Mouse (Mus musculus): ENCODE data around the gene Sh3glb1. TPM values are rescaled to one million over a fixed set of nuclear protein-coding genes. Genes with fewer than 3 reads are reported as not detected.
A peak's percentile ranks its signal among the peaks of the same experiment; 100 is the strongest.
"Not testable (repeated sequence)": the region's sequence is repeated elsewhere in the genome, so short reads cannot be mapped to it uniquely, and the experiment has no call there.

The Sh3glb1 gene
- polyA plus RNA-seq (2012; fragmentation: generic; extraction: Trizol): 106 TPM
- long read RNA-seq, experiment 1, transcript Sh3glb1-204 (10 exons, 2,584 nt): minor isoform, 78 of 587 reads
- long read RNA-seq, experiment 1, transcript Sh3glb1-201 (9 exons, 3,961 nt): major isoform, 433 of 587 reads
- long read RNA-seq, experiment 1, partial matches to known transcripts: 27 of 587 reads
- long read RNA-seq, experiment 1, other reads (novel, unspliced or antisense): 49 of 587 reads
- long read RNA-seq, experiment 2, transcript Sh3glb1-204 (10 exons, 2,584 nt): minor isoform, 48 of 897 reads
- long read RNA-seq, experiment 2, transcript Sh3glb1-201 (9 exons, 3,961 nt): major isoform, 813 of 897 reads
- long read RNA-seq, experiment 2, partial matches to known transcripts: 11 of 897 reads
- long read RNA-seq, experiment 2, other reads (novel, unspliced or antisense): 25 of 897 reads

- Histone ChIP-seq H3K36me3 (ENCODE audit: control insufficient read depth, insufficient read depth) (peaks cover 19% of the 10 kb centered on the region), H3K4me3 (ENCODE audit: insufficient read depth, poor library complexity, severe bottlenecking) (peak within 1 kb of the TSS; percentile 95), H3K27me3 (ENCODE audit: control insufficient read depth, insufficient read depth, insufficient read length) (no peaks in the 10 kb centered on the region), H3K79me2 (ENCODE audit: control insufficient read depth, insufficient read depth) (peaks cover 48% of the 10 kb centered on the region), H3ac (ENCODE audit: control insufficient read depth, insufficient read length, low read depth) (peak within 1 kb of the TSS; percentile 78), H3K79me3 (ENCODE audit: low read depth) (peaks cover 43% of the 10 kb centered on the region)
- peak; percentile 44 for TF ChIP-seq MYOD1 (IDR thresholded peaks at IDR 0.05; ENCODE audit: control insufficient read depth, insufficient read length, low read depth)
- TF ChIP-seq CTCF (IDR thresholded peaks at IDR 0.05; ENCODE audit: control insufficient read depth, insufficient read depth, insufficient read length): peak; percentile 96
- no peak for TF ChIP-seq FOSL1 (IDR thresholded peaks at IDR 0.05; ENCODE audit: insufficient read depth, low read length, poor library complexity, severe bottlenecking)
Observed at GRCm38 (mm10) chr3:144719901-144720747, at the start of gene Sh3glb1. Gene Sh3glb1 (minus strand): TSS chr3:144720335.

- no peak overlapping the region for H3K4me3 ChIP-seq (ENCODE audit: insufficient read depth, poor library complexity, severe bottlenecking)
- H3K79me3 ChIP-seq (ENCODE audit: low read depth): no peaks in the 10 kb centered on the region
- no peaks in the 10 kb centered on the region for H3K79me2 ChIP-seq (ENCODE audit: control insufficient read depth, insufficient read depth)
- H3K27me3 ChIP-seq (ENCODE audit: control insufficient read depth, insufficient read depth, insufficient read length): no peaks in the 10 kb centered on the region
- H3K36me3 ChIP-seq (ENCODE audit: control insufficient read depth, insufficient read depth): no peaks in the 10 kb centered on the region
- H3ac ChIP-seq (ENCODE audit: control insufficient read depth, insufficient read length, low read depth): no peak overlapping the region
- TF ChIP-seq CEBPB (IDR thresholded peaks at IDR 0.05; ENCODE audit: low read depth) (no peak), FOSL1 (IDR thresholded peaks at IDR 0.05; ENCODE audit: insufficient read depth, low read length, poor library complexity, severe bottlenecking) (no peak), USF1 (IDR thresholded peaks at IDR 0.05; ENCODE audit: low read depth) (no peak), CTCF (IDR thresholded peaks at IDR 0.05; ENCODE audit: control insufficient read depth, insufficient read depth, insufficient read length) (no peak), MYOG (IDR thresholded peaks at IDR 0.05; ENCODE audit: control insufficient read depth, extremely low read depth, insufficient read length) (no peak), MAX (IDR thresholded peaks at IDR 0.05) (no peak), MYOD1 (IDR thresholded peaks at IDR 0.05; ENCODE audit: control insufficient read depth, insufficient read length, low read depth) (no peak)
Observed at GRCm38 (mm10) chr3:144765161-144765560, 45.0 kb upstream of the Sh3glb1 start.

DNA sequence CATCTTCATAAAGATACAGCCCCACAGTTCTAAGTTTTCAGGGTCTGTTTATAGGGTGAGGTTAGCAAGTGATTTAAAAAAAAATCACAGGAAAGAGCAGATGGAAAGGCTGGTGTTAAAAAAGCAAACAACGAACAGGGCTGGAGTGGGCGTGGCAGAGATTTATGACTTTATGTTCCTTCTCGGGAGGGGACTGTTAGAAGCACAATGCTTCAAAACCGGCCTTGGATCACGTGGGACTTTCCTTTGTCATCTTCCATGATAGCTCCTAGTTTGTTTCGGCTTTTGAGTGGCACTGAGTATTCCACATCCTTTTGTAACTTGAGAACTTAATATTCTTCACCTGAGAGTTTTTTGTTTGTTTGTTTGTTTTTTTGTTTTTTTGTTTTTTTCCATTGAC lies 41.3 kb upstream of the Sh3glb1 start:
- no peaks in the 10 kb centered on the region for H3K79me2 ChIP-seq (ENCODE audit: control insufficient read depth, insufficient read depth)
- H3K4me3 ChIP-seq (ENCODE audit: insufficient read depth, poor library complexity, severe bottlenecking): no peak overlapping the region
- H3K27me3 ChIP-seq (ENCODE audit: control insufficient read depth, insufficient read depth, insufficient read length): no peaks in the 10 kb centered on the region
- H3ac ChIP-seq (ENCODE audit: control insufficient read depth, insufficient read length, low read depth): no peak overlapping the region
- no peaks in the 10 kb centered on the region for H3K79me3 ChIP-seq (ENCODE audit: low read depth)
- TF ChIP-seq CTCF (IDR thresholded peaks at IDR 0.05; ENCODE audit: control insufficient read depth, insufficient read depth, insufficient read length) (no peak), USF1 (IDR thresholded peaks at IDR 0.05; ENCODE audit: low read depth) (peak; percentile 85), MAX (IDR thresholded peaks at IDR 0.05) (peak; percentile 51)
- H3K36me3 ChIP-seq (ENCODE audit: control insufficient read depth, insufficient read depth): no peaks in the 10 kb centered on the region

GRCm38 (mm10) chr3:144760592-144761309 lies 40.6 kb upstream of the Sh3glb1 start, which contains the start of gene Clca3a1:
Gene Clca3a1 (minus strand): TSS chr3:144760977.
- Histone ChIP-seq H3ac (ENCODE audit: control insufficient read depth, insufficient read length, low read depth) (no peak within 1 kb of the TSS), H3K79me2 (ENCODE audit: control insufficient read depth, insufficient read depth) (no peaks in the 10 kb centered on the region), H3K4me3 (ENCODE audit: insufficient read depth, poor library complexity, severe bottlenecking) (no peak within 1 kb of the TSS), H3K79me3 (ENCODE audit: low read depth) (no peaks in the 10 kb centered on the region), H3K36me3 (ENCODE audit: control insufficient read depth, insufficient read depth) (no peaks in the 10 kb centered on the region), H3K27me3 (ENCODE audit: control insufficient read depth, insufficient read depth, insufficient read length) (no peaks in the 10 kb centered on the region)
- TF ChIP-seq CEBPB (IDR thresholded peaks at IDR 0.05; ENCODE audit: low read depth) (no peak), MYOD1 (IDR thresholded peaks at IDR 0.05; ENCODE audit: control insufficient read depth, insufficient read length, low read depth) (no peak), FOSL1 (IDR thresholded peaks at IDR 0.05; ENCODE audit: insufficient read depth, low read length, poor library complexity, severe bottlenecking) (no peak), MYOG (IDR thresholded peaks at IDR 0.05; ENCODE audit: control insufficient read depth, extremely low read depth, insufficient read length) (no peak), CTCF (IDR thresholded peaks at IDR 0.05; ENCODE audit: control insufficient read depth, insufficient read depth, insufficient read length) (no peak), USF1 (IDR thresholded peaks at IDR 0.05; ENCODE audit: low read depth) (no peak), MAX (IDR thresholded peaks at IDR 0.05) (no peak)

DNA sequence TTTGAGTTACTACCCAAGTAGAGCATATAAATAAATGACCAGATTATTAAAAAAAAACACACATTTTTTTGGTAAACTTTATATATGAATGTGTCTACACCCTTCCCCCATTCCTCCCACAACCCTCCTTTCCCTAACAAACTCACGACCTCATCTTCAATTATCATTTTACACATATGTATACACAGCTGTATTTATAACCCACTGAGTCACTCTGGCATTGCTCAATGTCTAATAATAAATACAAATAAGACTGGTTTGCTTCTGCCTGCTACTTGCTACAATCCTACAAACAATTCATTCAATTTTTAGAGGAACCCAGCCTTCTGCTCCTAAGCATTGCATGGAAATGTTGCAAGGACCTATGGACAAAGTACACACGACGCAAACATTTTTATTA lies 39.6 kb upstream of the Sh3glb1 start:
- H3K36me3 ChIP-seq (ENCODE audit: control insufficient read depth, insufficient read depth): no peaks in the 10 kb centered on the region
- no peak overlapping the region for H3K4me3 ChIP-seq (ENCODE audit: insufficient read depth, poor library complexity, severe bottlenecking)
- H3ac ChIP-seq (ENCODE audit: control insufficient read depth, insufficient read length, low read depth): no peak overlapping the region
- H3K79me3 ChIP-seq (ENCODE audit: low read depth): no peaks in the 10 kb centered on the region
- H3K27me3 ChIP-seq (ENCODE audit: control insufficient read depth, insufficient read depth, insufficient read length): no peaks in the 10 kb centered on the region
- TF ChIP-seq FOSL1 (IDR thresholded peaks at IDR 0.05; ENCODE audit: insufficient read depth, low read length, poor library complexity, severe bottlenecking) (no peak), MYOG (IDR thresholded peaks at IDR 0.05; ENCODE audit: control insufficient read depth, extremely low read depth, insufficient read length) (no peak), USF1 (IDR thresholded peaks at IDR 0.05; ENCODE audit: low read depth) (no peak), CEBPB (IDR thresholded peaks at IDR 0.05; ENCODE audit: low read depth) (peak; percentile 58)
- H3K79me2 ChIP-seq (ENCODE audit: control insufficient read depth, insufficient read depth): no peaks in the 10 kb centered on the region

DNA sequence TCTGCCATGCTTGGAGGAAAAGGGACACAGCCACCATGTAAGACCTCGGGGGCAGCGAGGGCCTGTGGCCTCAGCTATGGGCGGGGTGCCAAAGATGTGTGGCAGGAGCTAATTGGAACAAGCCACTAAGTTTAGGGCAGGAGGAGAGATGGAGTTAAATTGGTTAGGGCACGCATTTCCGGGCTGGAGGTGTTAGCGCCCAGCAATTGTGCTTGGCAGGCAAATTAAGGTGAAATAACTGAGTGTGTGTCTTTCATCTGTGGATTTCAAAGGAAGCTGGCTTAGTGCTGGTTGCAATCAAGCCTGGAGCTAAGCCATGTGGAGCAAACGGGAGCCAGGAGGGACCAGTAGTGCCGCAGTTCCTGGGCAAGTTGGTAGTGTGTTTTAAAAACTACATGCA lies 36.0 kb upstream of the Sh3glb1 start:
- not testable (repeated sequence) for H3ac ChIP-seq (ENCODE audit: control insufficient read depth, insufficient read length, low read depth); H3K79me3 ChIP-seq (ENCODE audit: low read depth); H3K4me3 ChIP-seq (ENCODE audit: insufficient read depth, poor library complexity, severe bottlenecking); H3K27me3 ChIP-seq (ENCODE audit: control insufficient read depth, insufficient read depth, insufficient read length); H3K36me3 ChIP-seq (ENCODE audit: control insufficient read depth, insufficient read depth); H3K79me2 ChIP-seq (ENCODE audit: control insufficient read depth, insufficient read depth)
